Mouse (Mus musculus) megakaryocyte, embryonic 14.5 days (primary cell): ENCODE results near the gene Fto.

ENCODE experiments used
- FLI1 ChIP-seq: IDR thresholded peaks from 2 replicates; pipeline ENCODE4 v1.6.1; 2012; ENCODE audit warnings: low read length, inconsistent platforms, mixed read lengths
- GATA1 ChIP-seq: IDR thresholded peaks from 3 replicates; pipeline ENCODE4 v1.6.1; 2012; ENCODE audit warnings: mixed read lengths, low read length, inconsistent platforms, borderline replicate concordance

DNA sequence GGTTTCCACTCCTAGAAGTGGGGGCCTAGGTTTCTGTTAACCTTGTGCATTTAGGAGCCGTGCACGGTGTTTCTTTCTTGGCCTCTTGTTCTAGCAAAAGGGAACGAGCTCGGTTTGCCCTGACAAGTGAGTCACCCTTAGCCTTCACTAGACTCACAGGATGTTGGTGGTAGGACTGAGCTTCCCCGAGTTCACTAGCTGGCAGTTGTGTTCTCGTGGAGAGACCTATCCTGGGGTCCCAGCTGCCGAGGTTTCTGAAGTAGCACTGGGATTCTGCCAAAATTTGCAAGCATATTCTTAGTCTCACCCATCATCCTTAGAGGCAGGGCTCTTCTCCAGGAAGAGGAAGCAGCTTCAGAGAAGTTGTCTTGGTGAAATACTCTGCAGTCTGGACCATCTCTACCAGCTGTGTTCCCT lies 194.4 kb downstream of the Fto start:
- TF ChIP-seq FLI1, result no peak
- no peak for TF ChIP-seq GATA1
